Mouse (Mus musculus) spleen, adult 2 months (tissue): ENCODE results near the gene Cnga3.

Experiments used
- CTCF ChIP-seq: fragments of 200-500 bp; IDR thresholded peaks from 2 replicates; pipeline ENCODE4 v1.5.1; 2011; ENCODE audit warnings: mild to moderate bottlenecking, inconsistent platforms; ENCODE audit not compliant: insufficient read depth, insufficient read length, insufficient replicate concordance; ENCODE audit errors: extremely low read depth
- POLR2A ChIP-seq: fragments of 200-500 bp; IDR thresholded peaks from 2 replicates; pipeline ENCODE4 v1.6.1; 2011; ENCODE audit warnings: low read depth, low read length, inconsistent platforms

DNA sequence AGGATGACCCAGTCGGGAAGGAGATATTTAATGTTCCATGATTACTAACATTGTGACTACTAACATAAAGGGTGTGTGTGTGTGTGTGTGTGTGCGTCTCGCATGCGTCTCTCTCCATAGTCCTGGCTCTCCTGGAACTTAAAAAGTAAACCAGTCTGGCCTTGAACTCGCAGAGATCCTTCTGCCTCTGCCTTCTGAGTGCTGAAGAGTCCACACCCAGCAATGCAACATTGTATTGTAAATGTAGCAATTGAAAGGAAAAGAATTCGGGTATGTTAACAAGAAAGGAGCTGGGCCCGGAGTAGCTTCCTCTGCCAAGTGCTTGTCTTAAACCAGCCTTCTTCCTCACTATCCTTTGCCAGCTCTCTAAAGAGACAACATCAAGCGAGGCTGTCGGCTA lies 1.9 kb upstream of the Cnga3 start:
- no peak for TF ChIP-seq POLR2A
- no peak for TF ChIP-seq CTCF
